Mouse (Mus musculus) lung, adult 2 months (tissue): Measurements from ENCODE around the gene Gm9780. TPM values are rescaled to one million over a fixed set of nuclear protein-coding genes. Genes with fewer than 3 reads are reported as not detected.
"Not testable (repeated sequence)": the region's sequence is repeated elsewhere in the genome, so short reads cannot be mapped to it uniquely, and the experiment has no call there.

ENCODE experiments used
- DNase-seq: peaks from one replicate; pipeline ENCODE4 v3.0.0; 2022
- H3K4me1 ChIP-seq: fragments of 200-500 bp; 2 replicates; pipeline ENCODE4 v1.6.1; 2011; ENCODE audit warnings: low read length; ENCODE audit not compliant: control insufficient read depth, insufficient read depth
- H3K4me3 ChIP-seq: fragments of 200-500 bp; replicated peaks from 2 replicates; pipeline ENCODE3; 2011; ENCODE audit warnings: low read depth, mild to moderate bottlenecking, control low read depth, low read length; ENCODE audit errors: extremely low read depth
- WGBS: fragments of 180-500 bp; shearing (Covaris S2); methylation state at CpG from one replicate; pipeline ENCODE4 v1.1.7; 2018; 5-methylcytosine and 5-hydroxymethylcytosine counted together
- polyA plus RNA-seq: library from polyadenylated mRNA; depleted of rRNA; stranded (reverse); fragments of >200 nt; gene quantifications from 2 replicates; pipeline ENCODE4 v1.2.3, GENCODE M21; 2012; rRNA removed

The Gm9780 gene
- polyA plus RNA-seq, 1 experiment = 317 TPM

- DNase-seq, H3K4me1 ChIP-seq, H3K4me3 ChIP-seq: not testable (repeated sequence)
- WGBS = no CpG with 5 or more reads among the region's 7 CpGs
Measured at GRCm38 (mm10) chr14:26016414-26016813, 26.1 kb downstream of the Gm9780 start.

DNA sequence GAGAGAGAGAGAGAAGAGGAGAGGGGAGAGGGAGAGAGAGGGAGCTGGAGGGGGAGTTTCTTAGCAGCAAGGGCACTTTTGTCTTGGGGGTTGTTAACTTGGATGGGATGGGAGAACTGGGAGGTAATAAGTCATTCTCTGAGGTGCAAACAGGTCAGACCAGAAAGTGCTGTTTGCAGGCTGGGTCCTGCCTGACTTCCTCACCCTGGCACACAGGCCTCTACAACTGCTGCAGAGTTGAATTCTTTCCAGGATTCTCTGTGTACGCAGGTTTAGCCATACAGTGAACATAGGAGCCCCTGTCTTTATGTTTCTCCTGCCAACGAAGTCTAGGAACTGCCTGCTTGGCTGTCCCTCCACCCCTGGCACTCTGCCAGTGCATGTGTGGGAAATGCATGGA is 35.0 kb downstream of the Gm9780 start:
- WGBS = no CpG with 5 or more reads among the region's 2 CpGs
- H3K4me1 ChIP-seq, DNase-seq, H3K4me3 ChIP-seq: not testable (repeated sequence)

GRCm38 (mm10) chr14:25981880-25982279 is 60.6 kb downstream of the Gm9780 start:
- not testable (repeated sequence) for H3K4me1 ChIP-seq, DNase-seq, H3K4me3 ChIP-seq
- WGBS = 52% methylated on average over 8 of the region's 9 CpGs

DNA sequence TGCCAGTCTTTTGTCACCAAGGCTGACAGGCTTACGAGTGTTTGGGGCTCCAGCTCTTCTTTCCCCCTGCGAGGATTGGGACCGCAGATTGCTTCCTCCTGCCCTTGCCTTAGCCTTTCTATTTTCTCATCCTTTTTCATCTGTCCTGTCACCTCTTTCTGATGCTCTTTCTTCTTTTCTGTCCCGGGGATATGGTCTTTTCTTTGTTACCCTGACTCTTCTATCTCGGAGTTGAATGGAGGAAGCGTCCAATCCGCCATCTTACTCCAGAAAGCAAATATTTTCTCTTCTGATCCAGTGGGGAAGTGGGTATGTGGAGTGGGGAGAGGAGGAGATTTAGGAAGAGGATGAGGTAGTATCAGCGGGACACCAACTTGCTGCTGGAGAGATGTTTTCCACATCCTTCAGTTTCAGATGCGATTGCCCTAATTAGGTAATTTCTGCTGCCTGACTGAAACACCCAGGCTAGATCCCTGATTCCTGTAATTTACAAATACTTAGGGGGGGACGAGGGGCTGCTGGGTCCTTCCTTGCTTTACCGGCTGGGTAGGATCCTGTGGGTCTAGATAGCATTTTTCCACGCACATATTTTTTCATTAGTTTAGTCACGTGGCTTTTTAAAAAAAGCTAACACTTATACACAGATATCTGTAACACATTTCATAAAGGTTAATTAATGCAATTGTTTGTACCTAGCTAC is 63.1 kb downstream of the Gm9780 start:
- 11% methylated on average over 8 of the region's 13 CpGs for WGBS
- not testable (repeated sequence) for DNase-seq, H3K4me1 ChIP-seq, H3K4me3 ChIP-seq

- not testable (repeated sequence) for DNase-seq, H3K4me3 ChIP-seq, H3K4me1 ChIP-seq
- no CpG with 5 or more reads among the region's 25 CpGs for WGBS
Measured at GRCm38 (mm10) chr14:25978371-25979241, 63.9 kb downstream of the Gm9780 start, which contains the start of gene Duxbl1. Gene Duxbl1 (plus strand): TSS chr14:25978577.

Other genes starting within 250 kb of the Gm9780 start
- gene Anxa11, start 200.6 kb downstream of the Gm9780 start, polyA plus RNA-seq = 144 and 155 TPM in 2 replicates
- 7.8 and 11.0 TPM in 2 replicates for gene Plac9a, start 139.6 kb downstream of the Gm9780 start, polyA plus RNA-seq
- gene Tmem254a, start 115.0 kb downstream of the Gm9780 start, polyA plus RNA-seq = 3.0 and 5.7 TPM in 2 replicates
- gene Cphx1, start 104.4 kb downstream of the Gm9780 start, polyA plus RNA-seq = not detected in 2 replicates
- 0.13 and 0.27 TPM in 2 replicates for gene Duxbl1, start 64.1 kb downstream of the Gm9780 start, polyA plus RNA-seq
- gene Tmem254c, start 24.6 kb upstream of the Gm9780 start, polyA plus RNA-seq = 18.1 and 23.3 TPM in 2 replicates
- gene Cphx2, start 38.8 kb upstream of the Gm9780 start, polyA plus RNA-seq = not detected in 2 replicates
- gene Cphx3, start 39.6 kb upstream of the Gm9780 start, polyA plus RNA-seq = not detected in 2 replicates
- 0.06 and 0.76 TPM in 2 replicates for gene Duxbl2, start 75.6 kb upstream of the Gm9780 start, polyA plus RNA-seq
- gene Plac9b, start 139.8 kb upstream of the Gm9780 start, polyA plus RNA-seq = 83.1 and 189 TPM in 2 replicates
- gene Tmem254b, start 164.3 kb upstream of the Gm9780 start, polyA plus RNA-seq = 25.7 and 41.1 TPM in 2 replicates
- 0.24 and 0.50 TPM in 2 replicates for gene Duxbl3, start 215.3 kb upstream of the Gm9780 start, polyA plus RNA-seq